Mouse (Mus musculus) liver, embryonic 14.5 days (tissue): ENCODE results near the gene Tfeb. TPM values are rescaled to one million over a fixed set of nuclear protein-coding genes. Genes with fewer than 3 reads are reported as not detected.

Experiments
- ATAC-seq: fragments of 200-750 bp; cut with Nextera tagmentation; 2 replicates; pipeline ENCODE4 v1.8.0; 2017; ENCODE audit warnings: moderate number of reproducible peaks, mild to moderate bottlenecking, moderate library complexity; ENCODE audit not compliant: insufficient read depth
- DNase-seq, 3 experiments: peaks; one replicate each; pipeline ENCODE4 v3.0.0-alpha.2; 2012 to 2013; ENCODE audit warnings: low read depth in 3 of 3, low spot score in 3 of 3
- H3K27ac ChIP-seq: fragments of 300-500 bp; sonication (generic); 2 replicates; pipeline ENCODE4 v1.5.1; 2014; ENCODE audit warnings: moderate library complexity, mild to moderate bottlenecking, control low read depth, inconsistent platforms
- H3K27me3 ChIP-seq: fragments of 300-500 bp; sonication (generic); 2 replicates; pipeline ENCODE4 v1.6.1; 2014; ENCODE audit warnings: mild to moderate bottlenecking, low read length, moderate library complexity; ENCODE audit not compliant: control insufficient read depth, insufficient read depth
- H3K36me3 ChIP-seq: fragments of 300-500 bp; sonication (generic); replicated peaks from 2 replicates; pipeline ENCODE4 v1.6.1; 2014; ENCODE audit warnings: low read depth; ENCODE audit not compliant: control insufficient read depth, insufficient read depth
- H3K4me1 ChIP-seq, 2 experiments: fragments of 200-500 bp in 1 of 2; fragments of 300-500 bp in 1 of 2; sonication (generic) in 1 of 2; replicated peaks; 2 replicates each; pipeline ENCODE4 v1.6.1; 2012 to 2014; ENCODE audit warnings: antibody characterized with exemption in 1 of 2, inconsistent platforms in 1 of 2, low read length in 1 of 2; ENCODE audit not compliant: control insufficient read depth in 2 of 2, insufficient read depth in 2 of 2
- H3K4me2 ChIP-seq: fragments of 300-500 bp; sonication (generic); 2 replicates; pipeline ENCODE4 v1.6.1; 2014; ENCODE audit warnings: low read depth, mild to moderate bottlenecking, control low read depth, moderate library complexity
- H3K4me3 ChIP-seq, 2 experiments: fragments of 200-500 bp in 1 of 2; fragments of 300-500 bp in 1 of 2; sonication (generic) in 1 of 2; 2 replicates each; pipeline ENCODE4 v1.5.1; 2012 to 2014; ENCODE audit warnings: low read depth in 2 of 2, low read length in 2 of 2, mild to moderate bottlenecking in 2 of 2, control low read depth in 1 of 2, inconsistent platforms in 1 of 2, moderate library complexity in 1 of 2; ENCODE audit not compliant: insufficient read depth in 1 of 2
- H3K9ac ChIP-seq: fragments of 300-500 bp; sonication (generic); replicated peaks from 2 replicates; pipeline ENCODE4 v1.6.1; 2014; ENCODE audit warnings: mild to moderate bottlenecking, control low read depth, moderate library complexity
- H3K9me3 ChIP-seq: fragments of 300-500 bp; sonication (generic); 2 replicates; pipeline ENCODE4 v1.6.1; 2016; ENCODE audit warnings: low read length, mixed read lengths; ENCODE audit not compliant: control insufficient read depth
- CTCF ChIP-seq: IDR thresholded peaks from 2 replicates; pipeline ENCODE4 v1.5.1; 2016; ENCODE audit warnings: antibody characterized with exemption, low read depth, control low read depth
- EP300 ChIP-seq: IDR thresholded peaks from 2 replicates; pipeline ENCODE4 v1.6.1; 2016; ENCODE audit warnings: antibody characterized with exemption, low read depth
- WGBS: fragments of 180-500 bp; shearing (Covaris S2); extraction: QIAGEN DNeasy Blood & Tissue Kit; methylation state at CpG from one replicate; pipeline ENCODE4 v1.1.7; 2014; ENCODE audit not compliant: insufficient replicate concordance; 5-methylcytosine and 5-hydroxymethylcytosine counted together
- polyA plus RNA-seq, 2 experiments: library from polyadenylated mRNA; depleted of rRNA in 1 of 2; stranded (reverse) in 1 of 2; unstranded in 1 of 2; fragments of >200 nt; fragmentation: Nextera tagmentation in 1 of 2; extraction: Ambion mirVana in 1 of 2; gene quantifications; 2 replicates each; pipeline versions ENCODE4 v1.2.1 to v1.2.3; 2012 to 2014

Tfeb gene
- polyA plus RNA-seq, 2 experiments = 2.4 to 3.2 TPM

DNA sequence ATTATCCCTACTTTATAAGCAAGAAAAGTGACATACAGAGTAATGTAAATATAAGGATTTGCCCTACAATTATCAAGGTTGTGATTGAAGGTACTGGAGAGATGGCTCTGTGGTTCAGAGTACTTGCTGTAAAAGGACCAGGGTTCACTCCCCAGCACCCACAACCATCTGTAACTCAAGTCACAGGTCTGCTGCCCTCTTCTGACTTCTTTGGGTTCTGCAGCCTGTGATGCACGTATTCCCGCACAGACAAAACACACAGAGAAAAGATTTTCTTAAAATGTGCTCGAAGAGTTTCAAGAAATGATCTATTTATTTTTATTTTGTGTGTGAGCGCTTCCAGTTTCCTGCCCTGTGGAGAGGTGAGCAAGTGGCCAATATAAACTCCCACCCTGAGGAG is 66.8 kb downstream of the Tfeb start:
- Histone ChIP-seq H3K27ac (no peak overlapping the region), H3K9ac (no peak overlapping the region), H3K36me3 (no peaks in the 10 kb centered on the region), H3K4me1 (peaks cover 0 to 3% of the 10 kb centered on the region in 2 experiments; a peak in 2 of 4 replicates), H3K4me3 (no peak overlapping the region), H3K9me3 (no peaks in the 10 kb centered on the region), H3K4me2 (no peak overlapping the region), H3K27me3 (no peaks in the 10 kb centered on the region)
- no peak for TF ChIP-seq CTCF
- TF ChIP-seq EP300 = no peak
- DNase-seq (no peak), ATAC-seq (no peak)
- WGBS = 76% methylated on average over 4 of the region's 4 CpGs

DNA sequence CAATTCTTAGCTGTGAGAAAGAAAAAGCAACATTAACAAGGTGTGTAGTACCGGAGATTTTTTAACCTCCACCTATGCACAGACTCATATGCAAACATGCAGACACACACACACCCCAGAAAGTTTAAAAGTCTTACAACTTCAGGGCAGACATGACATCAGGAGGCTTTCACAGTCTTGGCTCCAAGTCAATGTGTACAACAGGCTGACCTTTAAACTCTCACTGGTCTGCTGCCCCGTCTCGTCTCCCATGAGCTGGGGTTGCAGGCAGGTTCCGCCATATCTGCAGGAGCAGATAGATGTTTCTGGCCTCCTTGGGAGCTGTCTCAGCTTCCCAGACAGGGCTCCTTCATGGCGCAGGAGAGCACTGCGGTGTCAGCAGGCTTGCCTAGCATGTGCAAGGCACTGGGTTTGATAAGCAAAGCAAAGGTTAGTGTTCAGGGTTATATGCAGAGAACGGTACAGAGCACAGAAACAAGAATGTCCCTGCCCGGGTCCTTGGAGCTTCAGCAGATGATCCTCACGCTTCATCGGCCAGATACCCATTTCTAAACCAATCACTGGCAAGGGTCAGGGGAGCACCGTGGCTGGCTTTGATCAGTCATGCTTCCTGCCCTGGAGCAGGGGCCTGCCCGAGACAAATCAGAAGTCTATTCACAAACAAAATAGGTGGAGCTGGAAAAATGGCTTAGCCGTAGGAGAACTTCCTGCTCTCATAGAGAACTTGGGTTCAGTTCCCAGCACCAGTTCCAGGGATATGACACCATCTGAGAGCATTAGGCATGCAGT is 68.4 kb downstream of the Tfeb start:
- TF ChIP-seq CTCF = no peak
- DNase-seq = no peak
- 50% methylated on average over 13 of the region's 13 CpGs for WGBS
- H3K36me3 ChIP-seq = no peaks in the 10 kb centered on the region
- H3K4me3 ChIP-seq = no peak overlapping the region
- no peaks in the 10 kb centered on the region for H3K9me3 ChIP-seq
- H3K9ac ChIP-seq = no peak overlapping the region
- no peak overlapping the region for H3K4me2 ChIP-seq
- H3K4me1 ChIP-seq = peaks cover 0 to 3% of the 10 kb centered on the region in 2 experiments; a peak in 2 of 4 replicates
- ATAC-seq = no peak
- H3K27me3 ChIP-seq = no peaks in the 10 kb centered on the region
- H3K27ac ChIP-seq = no peak overlapping the region

DNA sequence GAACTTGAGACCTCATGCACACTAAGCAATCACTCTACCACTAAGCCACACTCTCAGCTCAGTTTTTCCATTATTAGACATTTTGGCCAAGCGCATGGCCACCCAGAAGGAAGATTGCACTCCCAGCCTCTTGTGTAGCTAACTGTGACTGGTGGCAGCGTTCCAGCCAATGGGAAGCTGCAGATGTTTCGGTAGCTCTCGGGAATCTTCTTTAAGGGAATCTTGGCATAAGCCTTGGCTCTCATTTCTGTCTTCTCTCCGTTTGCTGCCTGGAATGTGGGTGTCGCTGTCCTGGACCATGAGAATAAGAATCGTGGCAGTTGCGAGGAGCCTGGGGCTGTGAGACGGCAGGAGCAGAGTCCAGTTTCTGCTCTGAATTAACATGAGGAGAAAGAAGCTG is 69.4 kb downstream of the Tfeb start:
- no peak for DNase-seq
- no peak overlapping the region for H3K4me2 ChIP-seq
- H3K4me1 ChIP-seq = peaks cover 0 to 3% of the 10 kb centered on the region in 2 experiments; a peak in 2 of 4 replicates
- 64% methylated on average over 9 of the region's 9 CpGs for WGBS
- H3K27ac ChIP-seq = no peak overlapping the region
- no peaks in the 10 kb centered on the region for H3K9me3 ChIP-seq
- ATAC-seq = no peak
- H3K4me3 ChIP-seq = no peak overlapping the region
- no peak overlapping the region for H3K9ac ChIP-seq
- no peaks in the 10 kb centered on the region for H3K27me3 ChIP-seq
- no peaks in the 10 kb centered on the region for H3K36me3 ChIP-seq
- no peak for TF ChIP-seq EP300
- TF ChIP-seq CTCF = no peak

DNA sequence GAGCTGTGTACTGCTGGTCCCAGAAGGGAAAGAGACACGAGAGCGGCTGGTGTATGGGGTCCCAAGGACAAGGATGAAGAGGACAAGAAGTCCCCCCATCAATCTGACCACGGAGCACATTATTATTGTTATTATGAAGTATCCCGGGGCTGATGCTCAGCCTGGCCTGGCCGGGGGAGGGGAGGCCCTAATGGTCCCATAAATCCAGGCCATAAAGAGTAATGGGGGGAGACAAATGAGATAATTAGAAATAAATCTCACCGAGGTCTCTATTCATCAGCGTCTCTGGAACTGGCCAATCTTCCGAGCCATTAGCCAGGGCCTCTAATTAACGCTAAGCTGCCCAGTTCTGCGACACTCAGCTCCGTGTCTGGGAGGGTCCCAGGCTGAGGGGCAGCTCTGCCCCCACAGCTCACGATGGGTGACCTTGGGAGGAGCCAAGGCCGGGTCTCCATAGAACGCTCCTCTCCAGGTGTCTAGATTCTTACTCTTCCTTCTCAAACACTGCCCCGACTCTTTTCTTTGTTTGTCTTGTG is 74.5 kb downstream of the Tfeb start:
- Histone ChIP-seq H3K36me3 (no peaks in the 10 kb centered on the region), H3K27ac (no peak overlapping the region), H3K9me3 (no peaks in the 10 kb centered on the region), H3K4me2 (no peak overlapping the region), H3K27me3 (no peaks in the 10 kb centered on the region), H3K9ac (no peak overlapping the region), H3K4me1 (no peaks in the 10 kb centered on the region), H3K4me3 (no peak overlapping the region)
- DNase-seq (no peak), ATAC-seq (no peak)
- 72% methylated on average over 15 of the region's 15 CpGs for WGBS
- TF ChIP-seq CTCF = no peak
- no peak for TF ChIP-seq EP300

DNA sequence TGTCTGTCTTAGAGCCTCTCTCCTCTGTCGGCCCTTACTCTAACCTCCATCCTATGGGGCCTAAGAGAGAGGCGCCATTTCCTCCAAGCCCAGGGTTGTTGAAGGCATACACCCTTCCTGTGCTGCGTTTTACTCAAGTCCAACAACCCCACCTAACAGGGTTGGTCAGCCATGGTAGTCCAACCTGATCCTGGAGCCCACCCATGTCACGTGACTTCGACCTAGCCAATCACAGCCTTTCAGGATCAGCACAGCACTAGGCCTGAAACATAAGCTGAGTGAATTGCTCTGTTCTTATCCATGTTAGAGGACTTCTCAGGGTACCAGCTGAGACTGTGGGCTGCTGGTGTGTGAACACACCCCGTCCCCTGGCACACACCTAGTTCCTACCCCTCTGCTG is 75.4 kb downstream of the Tfeb start:
- no peak for DNase-seq
- Histone ChIP-seq H3K9ac (no peak overlapping the region), H3K27me3 (no peaks in the 10 kb centered on the region), H3K9me3 (no peaks in the 10 kb centered on the region), H3K27ac (no peak overlapping the region), H3K4me3 (no peak overlapping the region), H3K4me1 (no peaks in the 10 kb centered on the region), H3K4me2 (no peak overlapping the region), H3K36me3 (no peaks in the 10 kb centered on the region)
- TF ChIP-seq CTCF (no peak), EP300 (no peak)
- 54% methylated on average over 6 of the region's 6 CpGs for WGBS
- ATAC-seq = no peak
